Mouse (Mus musculus) testis, adult 2 months (tissue): ENCODE data around the gene Zfp715. TPM values are rescaled to one million over a fixed set of nuclear protein-coding genes. Genes with fewer than 3 reads are reported as not detected.
A peak's percentile ranks its signal among the peaks of the same experiment; 100 is the strongest.
"Not testable (repeated sequence)": the region's sequence is repeated elsewhere in the genome, so short reads cannot be mapped to it uniquely, and the experiment has no call there.

ENCODE experiments used
- H3K27ac ChIP-seq: fragments of 200-500 bp; 2 replicates; pipeline ENCODE4 v1.5.1; 2012; ENCODE audit warnings: low read depth, low read length; ENCODE audit not compliant: control insufficient read depth, insufficient read depth
- H3K27me3 ChIP-seq: fragments of 200-500 bp; 2 replicates; pipeline ENCODE4 v1.6.1; 2012; ENCODE audit warnings: mild to moderate bottlenecking, low read length, moderate library complexity; ENCODE audit not compliant: control insufficient read depth, insufficient read depth
- H3K36me3 ChIP-seq: fragments of 200-500 bp; 2 replicates; pipeline ENCODE4 v1.6.1; 2012; ENCODE audit warnings: mild to moderate bottlenecking, low read length; ENCODE audit not compliant: control insufficient read depth, insufficient read depth
- H3K4me1 ChIP-seq: fragments of 200-500 bp; 2 replicates; pipeline ENCODE4 v1.6.1; 2012; ENCODE audit warnings: low read length; ENCODE audit not compliant: control insufficient read depth, insufficient read depth
- H3K4me3 ChIP-seq: fragments of 200-500 bp; 2 replicates; pipeline ENCODE4 v1.5.1; 2012; ENCODE audit warnings: low read depth, mild to moderate bottlenecking, low read length, moderate library complexity, mixed read lengths; ENCODE audit not compliant: control insufficient read depth
- CTCF ChIP-seq: fragments of 200-500 bp; IDR thresholded peaks from 2 replicates; pipeline ENCODE4 v1.5.1; 2012; ENCODE audit warnings: low read depth, mild to moderate bottlenecking, inconsistent platforms, low read length, moderate library complexity; ENCODE audit not compliant: control insufficient read depth, insufficient read depth, insufficient replicate concordance
- POLR2A ChIP-seq: fragments of 200-500 bp; IDR thresholded peaks from 2 replicates; pipeline ENCODE4 v1.6.1; 2012; ENCODE audit warnings: low read depth, mild to moderate bottlenecking, inconsistent platforms, low read length, moderate library complexity; ENCODE audit not compliant: control insufficient read depth
- polyA plus RNA-seq: library from polyadenylated mRNA; depleted of rRNA; stranded (reverse); fragments of >200 nt; gene quantifications from 2 replicates; pipeline ENCODE4 v1.2.3, GENCODE M21; 2012

Gene Zfp715
- polyA plus RNA-seq, 1 experiment = 6.7 TPM

DNA sequence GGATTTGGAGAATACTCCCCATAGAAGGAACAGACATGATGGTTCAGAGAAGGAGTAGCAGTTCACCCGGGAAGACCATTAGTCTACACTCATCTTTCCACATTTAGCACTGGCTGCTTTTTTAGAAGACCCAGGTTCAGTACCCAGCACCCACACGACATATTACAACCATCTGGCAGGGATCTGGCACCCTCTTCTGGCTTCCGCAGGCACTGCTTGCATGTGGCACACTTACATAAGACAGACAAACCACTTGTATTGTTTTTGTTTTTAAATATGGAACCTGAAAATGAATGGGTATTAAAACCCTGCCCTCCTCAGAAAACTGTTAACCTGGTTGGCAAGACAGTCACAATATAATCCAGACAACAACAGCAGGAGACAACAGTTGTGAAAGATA is 21.6 kb downstream of the Zfp715 start:
- H3K4me3 ChIP-seq = no peak overlapping the region
- TF ChIP-seq CTCF = no peak
- TF ChIP-seq POLR2A = no peak
- H3K4me1 ChIP-seq = no peaks in the 10 kb centered on the region
- H3K27me3 ChIP-seq = no peaks in the 10 kb centered on the region
- no peaks in the 10 kb centered on the region for H3K36me3 ChIP-seq
- no peak overlapping the region for H3K27ac ChIP-seq

DNA sequence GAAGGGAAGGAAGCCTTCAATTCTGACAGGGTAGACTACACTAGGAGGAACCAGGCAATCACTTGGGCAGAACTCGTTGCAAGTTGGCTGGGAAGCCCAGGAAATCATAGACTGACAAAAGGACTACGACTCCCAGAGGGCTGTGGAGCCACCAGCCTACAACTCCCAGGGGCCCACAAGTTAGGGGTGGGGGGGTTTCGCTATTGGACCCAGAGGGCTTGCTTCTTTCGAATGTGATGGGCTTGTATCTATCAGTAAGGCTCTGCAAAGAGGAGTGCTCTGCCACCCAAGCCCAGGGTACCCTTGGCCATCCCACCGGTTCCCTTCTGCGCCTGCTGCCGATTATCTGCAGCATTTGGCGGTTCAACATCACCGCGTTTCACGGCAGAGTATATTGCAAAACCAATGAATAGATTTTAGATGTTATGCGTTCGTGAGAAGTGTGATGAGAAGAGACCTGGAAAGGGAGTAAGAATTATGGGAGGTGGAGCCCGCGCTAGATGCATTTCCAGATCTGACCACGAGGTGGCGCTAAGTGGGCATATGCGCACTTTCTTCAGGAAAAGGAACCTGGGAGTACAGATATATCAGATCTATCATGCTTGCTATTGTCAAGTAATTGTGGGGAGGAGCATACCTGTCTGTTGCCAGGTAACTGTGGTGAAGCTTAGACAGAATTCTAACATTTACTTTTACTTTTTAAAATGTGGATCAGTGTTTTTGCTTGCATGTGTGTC is 30.1 kb downstream of the Zfp715 start:
- TF ChIP-seq CTCF (peak; percentile 94), POLR2A (no peak)
- Histone ChIP-seq H3K36me3 (no peaks in the 10 kb centered on the region), H3K4me1 (no peaks in the 10 kb centered on the region), H3K27me3 (no peaks in the 10 kb centered on the region), H3K27ac (no peak overlapping the region), H3K4me3 (peak overlapping the region; percentile 69)

DNA sequence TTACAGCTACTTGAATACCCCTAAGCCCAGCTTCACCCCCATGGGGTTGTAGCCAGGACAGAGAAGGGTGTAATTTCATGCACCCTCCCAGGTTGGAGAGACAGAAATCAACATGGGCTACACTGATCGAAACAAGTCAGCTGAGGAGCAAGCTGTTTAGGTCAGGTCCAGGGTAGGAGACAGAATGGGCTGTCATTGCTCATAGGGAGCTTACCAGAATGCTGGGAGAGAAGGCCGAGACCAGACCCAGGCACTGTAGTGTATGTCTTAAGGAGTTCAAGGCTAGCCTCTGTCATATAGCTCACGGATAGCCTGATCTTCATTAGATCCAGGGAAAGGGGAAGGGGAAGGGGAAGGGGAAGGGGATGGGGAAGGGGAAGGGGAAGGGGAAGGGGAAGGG is 30.6 kb downstream of the Zfp715 start:
- TF ChIP-seq POLR2A = no peak
- TF ChIP-seq CTCF = no peak

DNA sequence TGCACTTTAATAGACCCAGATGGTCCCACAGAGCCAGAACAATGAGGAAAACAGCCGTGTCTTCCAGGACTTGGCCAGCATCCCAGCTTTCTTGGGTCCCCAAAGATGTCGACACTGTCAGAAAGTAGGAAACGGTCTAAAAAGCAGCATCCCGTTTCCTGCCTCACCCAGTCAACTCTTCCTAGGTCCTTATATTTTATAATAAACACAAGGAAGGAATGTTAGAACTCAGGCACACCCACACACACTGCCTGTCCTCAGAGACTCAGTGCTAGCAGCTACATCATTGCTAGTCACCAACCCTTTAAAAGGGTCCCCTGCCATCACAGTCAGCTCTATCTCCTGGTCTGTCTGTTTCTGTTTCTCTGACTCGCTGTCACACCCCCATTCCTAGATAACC is 35.7 kb downstream of the Zfp715 start:
- Histone ChIP-seq H3K4me3 (no peak overlapping the region), H3K27ac (no peak overlapping the region), H3K36me3 (no peaks in the 10 kb centered on the region), H3K27me3 (no peaks in the 10 kb centered on the region), H3K4me1 (no peaks in the 10 kb centered on the region)
- no peak for TF ChIP-seq CTCF
- TF ChIP-seq POLR2A = no peak

More for the DNA sequence above, 30.6 kb downstream of the Zfp715 start:
- Histone ChIP-seq H3K27ac (no peak overlapping the region), H3K27me3 (no peaks in the 10 kb centered on the region), H3K4me1 (no peaks in the 10 kb centered on the region), H3K36me3 (no peaks in the 10 kb centered on the region), H3K4me3 (no peak overlapping the region)

DNA sequence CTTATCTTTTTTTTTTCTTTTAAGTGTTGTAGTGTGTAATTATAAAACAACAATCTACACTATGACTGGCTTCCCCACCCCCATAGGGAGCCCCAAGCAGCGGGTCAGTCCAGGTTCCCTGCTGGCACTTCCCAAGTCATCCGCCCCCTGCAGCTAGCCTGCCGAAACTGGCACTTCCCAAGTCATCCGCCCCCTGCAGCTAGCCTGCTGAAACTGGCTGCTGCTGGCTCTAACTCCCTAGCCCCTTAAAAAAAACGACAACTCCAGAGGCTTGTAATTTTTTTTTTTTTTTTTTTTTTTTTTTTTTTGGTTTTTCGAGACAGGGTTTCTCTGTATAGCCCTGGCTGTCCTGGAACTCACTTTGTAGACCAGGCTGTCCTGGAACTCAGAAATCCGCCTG is 36.9 kb downstream of the Zfp715 start:
- H3K36me3 ChIP-seq, H3K4me3 ChIP-seq, H3K4me1 ChIP-seq, H3K27ac ChIP-seq, H3K27me3 ChIP-seq: not testable (repeated sequence)

DNA sequence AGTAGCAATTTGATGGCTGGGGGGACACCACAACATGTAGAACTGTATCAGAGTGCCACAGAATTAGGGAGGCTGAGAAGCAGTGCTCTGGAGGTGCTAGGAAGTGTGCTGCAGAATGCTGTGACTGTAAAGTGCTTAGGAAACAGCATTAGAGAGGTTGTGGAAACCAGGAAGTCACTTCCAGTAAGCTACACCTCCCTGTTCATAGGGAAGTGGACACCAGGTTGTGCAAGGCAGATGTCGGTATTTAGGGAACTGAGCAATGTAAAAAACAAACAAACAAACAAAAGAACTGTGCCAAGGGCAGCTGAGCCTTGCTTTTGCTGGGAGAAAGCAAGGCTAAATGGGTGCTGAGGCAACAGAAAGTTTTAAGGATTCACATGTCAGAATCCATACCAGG is 39.6 kb downstream of the Zfp715 start:
- no peaks in the 10 kb centered on the region for H3K36me3 ChIP-seq
- no peak overlapping the region for H3K27ac ChIP-seq
- no peaks in the 10 kb centered on the region for H3K4me1 ChIP-seq
- no peak overlapping the region for H3K4me3 ChIP-seq
- H3K27me3 ChIP-seq = no peaks in the 10 kb centered on the region
- no peak for TF ChIP-seq POLR2A

DNA sequence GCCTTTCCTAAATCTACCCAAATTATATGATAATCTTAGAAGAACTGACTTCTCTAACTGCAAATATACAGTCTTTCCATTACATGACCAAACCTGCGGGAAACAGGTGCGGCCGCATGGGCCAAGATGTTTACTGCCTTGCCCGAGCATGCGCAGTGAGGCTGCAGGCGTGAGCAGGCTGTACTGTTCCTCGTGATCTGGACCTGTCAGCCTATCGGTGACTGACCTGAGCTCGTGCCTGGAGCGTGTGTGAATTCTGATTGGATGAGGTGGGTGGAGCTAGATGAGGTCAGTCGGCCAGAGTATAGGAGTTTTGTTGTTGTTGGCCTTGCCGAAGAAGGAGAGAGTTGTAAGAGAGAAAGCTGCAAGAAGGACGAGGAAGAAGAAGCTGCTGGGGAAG is 45.7 kb downstream of the Zfp715 start:
- not testable (repeated sequence) for H3K4me1 ChIP-seq, H3K36me3 ChIP-seq, H3K27me3 ChIP-seq
- Histone ChIP-seq H3K4me3 (peak overlapping the region; percentile 54), H3K27ac (peak overlapping the region; percentile 39; the same call in 1 of the 2 replicates)

DNA sequence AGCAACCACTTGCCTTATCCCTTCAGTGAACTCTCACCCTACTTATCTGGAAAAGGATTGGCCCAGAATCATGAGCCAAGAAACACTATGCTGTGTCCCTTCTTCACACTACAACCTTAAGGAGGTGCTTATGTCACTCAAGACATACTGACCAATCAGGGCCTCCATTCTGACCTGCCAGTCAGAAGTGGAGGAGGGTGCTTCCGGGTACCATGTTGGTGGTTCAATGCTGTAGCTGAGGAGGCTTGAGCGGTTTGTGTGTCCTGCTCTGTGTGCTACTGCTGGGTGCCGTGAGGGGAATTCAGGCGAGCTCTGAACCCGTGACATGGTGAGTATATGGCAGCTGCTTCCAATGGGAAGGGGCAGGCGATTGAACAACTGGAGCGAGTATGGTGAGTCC is 59.6 kb downstream of the Zfp715 start:
- Histone ChIP-seq H3K27ac (no peak overlapping the region), H3K27me3 (no peaks in the 10 kb centered on the region), H3K36me3 (no peaks in the 10 kb centered on the region), H3K4me3 (peak overlapping the region; percentile 44), H3K4me1 (no peaks in the 10 kb centered on the region)
- 0 out of 2 replicates have a peak, but pooled peaks have one; percentile 28 for TF ChIP-seq POLR2A
- no peak for TF ChIP-seq CTCF

DNA sequence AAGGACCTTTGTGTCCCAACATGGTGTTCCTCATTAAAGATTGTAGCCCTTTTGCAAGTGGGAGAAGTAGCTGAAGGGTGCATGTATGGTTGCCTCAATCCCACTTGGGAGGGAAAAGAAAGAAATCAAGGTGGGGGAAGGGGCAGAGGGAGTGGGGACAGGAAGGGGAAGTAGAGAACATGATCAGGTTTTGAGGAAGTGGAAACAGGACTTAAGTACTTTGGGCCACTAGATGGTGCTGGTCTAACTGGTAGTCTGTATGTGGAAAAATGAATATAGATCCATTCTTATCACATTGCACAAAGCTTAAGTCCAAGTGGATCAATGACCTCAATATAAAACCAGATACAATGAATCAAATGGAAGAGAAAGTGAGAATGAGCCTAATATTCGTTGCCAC is 62.4 kb downstream of the Zfp715 start:
- H3K27ac ChIP-seq, H3K36me3 ChIP-seq, H3K4me1 ChIP-seq, H3K27me3 ChIP-seq, H3K4me3 ChIP-seq: not testable (repeated sequence)
